Mouse (Mus musculus) adrenal gland, postnatal 4 days (tissue): Measurements from ENCODE around the gene Atxn7l3b. TPM values are rescaled to one million over a fixed set of nuclear protein-coding genes. Genes with fewer than 3 reads are reported as not detected.
A peak's percentile ranks its signal among the peaks of the same experiment; 100 is the strongest.
"Not testable (repeated sequence)": the region's sequence is repeated elsewhere in the genome, so short reads cannot be mapped to it uniquely, and the experiment has no call there.

Experiments used
- DNase-seq, 2 experiments: peaks; one replicate each; pipeline ENCODE4 v3.0.0; 2021 to 2022; ENCODE audit warnings: low spot score in 2 of 2, mixed read lengths in 2 of 2
- long read RNA-seq, 2 experiments: library from polyadenylated mRNA; stranded (forward); transcript quantifications; one replicate each; pipeline ENCODE4 v2.0.0; 2021
- total RNA-seq, 2 experiments: library from RNA; stranded (reverse); gene quantifications; 2 replicates each; pipeline ENCODE4 v1.2.3; 2021

Gene Atxn7l3b
- 100 to 1,000 TPM; 121 to 123 TPM for total RNA-seq
- long read RNA-seq, experiment 1, transcript Atxn7l3b-201 (1 exons, 3,566 nt), result major isoform, 140 of 140 reads
- long read RNA-seq, experiment 1, partial matches to known transcripts, result 0 of 140 reads
- long read RNA-seq, experiment 1, other reads (novel, unspliced or antisense), result 0 of 140 reads
- long read RNA-seq, experiment 2, transcript Atxn7l3b-201 (1 exons, 3,566 nt), result major isoform, 193 of 193 reads
- long read RNA-seq, experiment 2, partial matches to known transcripts, result 0 of 193 reads
- long read RNA-seq, experiment 2, other reads (novel, unspliced or antisense), result 0 of 193 reads

GRCm38 (mm10) chr10:112928452-112929221, at the start of gene Atxn7l3b:
Gene Atxn7l3b, minus strand, starts transcription at chr10:112929001.
- peak; percentile 94 to 97 for DNase-seq

GRCm38 (mm10) chr10:112977586-112977985, 48.8 kb upstream of the Atxn7l3b start:
- no peak for DNase-seq

DNA sequence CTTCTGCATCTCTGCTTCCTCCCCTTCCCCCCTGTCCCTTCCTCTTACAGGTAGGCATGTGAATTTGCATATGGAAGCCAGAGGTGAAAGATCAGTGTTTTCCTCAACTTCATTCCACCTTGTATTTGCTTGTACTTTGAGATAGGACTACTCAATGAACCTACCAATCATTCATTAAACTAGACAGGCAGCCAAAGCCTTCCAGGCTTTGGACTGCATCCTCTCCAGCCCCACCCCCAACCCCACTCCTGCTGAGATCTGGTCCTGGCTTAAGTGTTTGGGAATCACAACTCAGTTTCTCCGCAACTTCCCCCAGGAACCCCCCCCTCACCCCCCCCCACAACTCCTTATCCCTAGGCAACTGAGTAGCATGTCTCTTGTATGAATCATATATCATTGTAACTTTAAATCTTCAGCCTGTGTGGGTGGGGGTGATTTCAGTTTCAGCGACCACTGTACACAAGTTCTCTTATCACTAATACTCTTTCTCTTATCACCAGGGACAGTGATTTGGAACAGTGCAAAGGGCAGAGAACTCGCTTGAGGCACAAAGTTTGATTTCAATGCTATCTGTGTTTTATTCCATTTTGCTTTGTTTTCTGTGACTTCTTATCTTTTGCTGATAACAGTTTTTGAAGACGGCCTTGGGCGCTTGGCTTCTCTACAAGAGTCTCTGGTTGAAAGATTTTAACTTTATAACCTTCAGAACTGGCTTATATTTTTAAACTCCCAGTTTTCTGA, 44.7 kb upstream of the Atxn7l3b start:
- DNase-seq, result peak in 1 of 2 experiments; percentile 6

- DNase-seq, result no peak
These were observed 41.3 kb upstream of the Atxn7l3b start for GRCm38 (mm10) chr10:112970002-112970589.

- DNase-seq, result no peak
These were observed 38.8 kb upstream of the Atxn7l3b start for GRCm38 (mm10) chr10:112967578-112967977.

DNA sequence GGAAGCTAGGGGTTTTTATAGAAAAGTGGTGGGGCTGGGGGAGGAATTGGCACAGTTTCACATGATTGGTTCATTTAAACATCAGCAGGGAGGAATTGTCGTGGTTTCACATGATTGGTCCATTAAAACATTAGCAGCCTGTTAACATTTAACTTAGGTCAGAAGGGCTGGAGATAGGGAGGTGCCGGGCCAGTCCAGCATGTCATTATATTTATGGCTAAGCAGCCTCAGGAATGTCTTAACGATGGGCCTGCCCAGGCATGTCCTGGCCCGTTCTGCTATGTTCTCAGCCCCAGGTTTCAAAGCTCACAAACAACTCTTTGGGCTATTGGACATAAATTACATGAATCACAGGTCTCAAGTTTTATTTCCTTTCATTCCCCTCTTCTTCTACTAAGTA, 33.4 kb upstream of the Atxn7l3b start:
- DNase-seq, result not testable (repeated sequence)

DNA sequence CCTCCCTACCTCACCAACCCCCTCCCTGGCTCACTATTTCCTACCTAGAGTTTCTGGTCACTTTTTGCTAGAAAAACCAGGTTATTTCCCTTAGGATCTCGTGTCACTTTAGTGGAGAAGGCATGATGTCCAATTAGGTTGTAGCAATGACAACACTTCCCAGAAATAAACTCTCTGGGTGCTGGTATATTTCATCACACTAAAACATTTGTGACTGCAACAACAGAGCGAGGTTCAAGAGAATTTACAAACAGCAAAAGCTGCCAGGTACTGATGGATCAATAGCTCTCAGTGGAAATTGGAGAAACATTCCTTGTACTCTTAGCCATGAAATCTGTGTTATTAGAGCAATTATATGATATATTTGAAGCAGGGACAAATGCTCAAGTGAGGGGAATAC, 25.3 kb upstream of the Atxn7l3b start:
- DNase-seq, result no peak

DNA sequence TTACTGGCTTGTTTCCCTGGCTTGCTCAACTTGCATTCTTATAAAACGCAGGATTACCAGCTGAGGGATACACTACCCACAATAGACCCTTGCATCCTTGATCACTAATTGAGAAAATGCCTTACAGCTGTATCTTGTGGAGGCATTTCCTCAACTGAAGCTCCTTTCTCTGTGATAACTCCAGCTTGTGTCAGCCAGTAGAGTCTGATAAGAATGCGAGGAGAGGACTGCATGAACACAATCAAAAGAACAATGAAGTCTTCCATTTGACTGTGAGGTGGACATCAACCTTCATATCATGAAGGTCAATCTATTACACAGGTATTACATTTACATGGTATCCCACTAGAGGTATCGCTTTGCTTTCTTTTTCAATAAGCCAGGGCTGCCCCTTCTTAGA, 19.7 kb upstream of the Atxn7l3b start:
- DNase-seq, result no peak

- no peak for DNase-seq
These were observed 418 bp upstream of the Atxn7l3b start for GRCm38 (mm10) chr10:112929222-112929615.

GRCm38 (mm10) chr10:112926961-112927360, 1.8 kb downstream of the Atxn7l3b start:
- no peak for DNase-seq

GRCm38 (mm10) chr10:112926271-112926670, 2.5 kb downstream of the Atxn7l3b start:
- DNase-seq, result no peak

DNA sequence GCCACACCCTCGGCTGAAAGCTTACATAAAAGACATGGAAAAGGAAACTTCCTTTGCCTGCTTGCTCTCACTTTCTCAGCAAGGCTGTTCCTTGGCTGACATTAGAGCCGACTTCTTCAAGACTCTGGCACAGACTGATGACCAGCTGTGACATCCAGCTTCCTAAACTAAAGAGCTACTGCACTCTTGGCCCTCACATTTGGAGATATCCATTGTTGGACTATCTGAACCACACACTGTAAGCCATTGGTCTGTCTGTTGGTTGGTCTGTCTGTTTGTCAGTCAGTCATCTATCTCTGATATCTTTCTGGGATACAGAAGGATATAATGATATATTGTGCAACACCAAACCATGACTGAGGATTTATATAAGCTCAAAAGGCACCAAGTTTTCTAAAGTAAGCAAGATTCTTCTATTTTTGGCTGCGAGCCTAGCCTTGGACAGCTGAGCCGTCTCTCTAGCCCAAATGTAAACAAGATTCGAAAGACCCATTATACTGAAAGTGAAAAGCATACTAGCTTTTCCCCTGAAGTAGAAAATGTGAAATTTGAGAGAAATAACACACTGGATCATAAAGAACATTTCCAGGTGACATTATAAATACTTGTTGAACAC, 12.1 kb downstream of the Atxn7l3b start:
- DNase-seq, result no peak

DNA sequence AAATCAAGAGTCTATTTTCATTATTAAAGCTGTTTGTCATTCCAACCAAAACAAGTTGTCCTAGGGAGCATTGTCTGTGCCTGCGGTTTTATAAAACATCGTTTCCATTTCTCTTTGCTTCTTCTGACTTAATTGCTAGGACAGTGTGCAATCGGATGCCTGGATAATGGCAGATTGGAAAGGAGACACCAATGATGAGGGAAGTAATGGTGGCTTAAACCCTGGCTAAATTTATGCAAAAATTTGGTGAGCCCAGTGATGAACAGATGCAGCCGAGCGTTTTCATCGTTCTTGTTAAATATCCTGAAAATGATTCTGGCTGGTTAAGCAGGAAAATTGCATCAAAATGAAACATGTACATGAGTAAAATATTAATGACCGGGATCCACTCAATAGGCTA, 28.6 kb downstream of the Atxn7l3b start:
- no peak for DNase-seq

- no peak for DNase-seq
These were observed 29.0 kb downstream of the Atxn7l3b start for GRCm38 (mm10) chr10:112899796-112900195.

GRCm38 (mm10) chr10:112896636-112897035, 32.2 kb downstream of the Atxn7l3b start:
- no peak for DNase-seq

- DNase-seq, result no peak
These were observed 35.1 kb downstream of the Atxn7l3b start for GRCm38 (mm10) chr10:112893622-112894252.

DNA sequence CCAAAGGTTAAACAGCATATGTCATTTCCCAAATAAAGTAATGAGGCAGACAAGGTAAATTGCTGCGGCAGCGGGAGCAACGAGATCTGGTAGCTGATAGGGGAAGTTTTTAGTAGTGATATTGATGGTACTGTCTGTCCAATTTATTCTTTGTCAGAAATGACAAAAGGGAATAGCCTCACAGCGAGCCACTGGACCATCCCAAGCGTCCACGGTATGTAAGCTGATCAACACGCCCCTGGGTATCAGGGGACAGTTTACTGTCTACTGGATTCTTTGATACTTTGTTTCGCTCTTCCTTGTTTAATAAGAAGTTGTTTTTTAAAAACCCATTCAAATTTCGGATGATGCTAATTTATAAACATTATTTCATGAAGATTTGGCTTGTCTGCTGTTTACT, 44.7 kb downstream of the Atxn7l3b start:
- DNase-seq, result no peak

DNA sequence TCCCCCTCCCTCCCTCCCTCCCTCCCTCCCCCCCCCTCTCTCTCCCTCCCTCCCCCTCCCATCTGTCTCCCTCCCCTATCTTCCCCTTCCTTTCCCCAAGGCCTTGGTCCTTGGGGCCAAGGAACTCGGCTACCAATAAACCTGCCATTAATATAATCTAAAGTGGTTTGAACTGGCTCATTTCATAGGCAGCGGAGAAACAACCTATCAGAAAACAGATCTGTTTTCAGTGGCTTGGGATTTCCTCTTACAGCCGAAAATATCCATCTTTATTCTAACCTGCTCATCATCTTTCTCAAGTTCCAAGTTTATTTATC, 45.2 kb downstream of the Atxn7l3b start:
- no peak for DNase-seq

- no peak for DNase-seq
These were observed 45.8 kb downstream of the Atxn7l3b start for GRCm38 (mm10) chr10:112882789-112883687.

GRCm38 (mm10) chr10:112882149-112882548, 46.7 kb downstream of the Atxn7l3b start:
- no peak for DNase-seq
